Mouse (Mus musculus) CH12.LX (cell line): ENCODE measurements at regions not wholly inside any gene's neighbourhood (a gene's known extent, or its start where the extent isn't known, plus 50 kb on each side); places are given as distances from the start of the nearest gene placed in this dataset.

ENCODE experiments used
- DNase-seq: peaks from one replicate; pipeline ENCODE4 v3.0.0-alpha.2; 2013; ENCODE audit errors: extremely low read depth
- H3K27ac ChIP-seq: 2 replicates; pipeline ENCODE4 v1.5.1; 2012; ENCODE audit warnings: low read depth, mild to moderate bottlenecking, control low read depth, moderate library complexity; ENCODE audit not compliant: insufficient read depth
- H3K27me3 ChIP-seq: replicated peaks from 2 replicates; pipeline ENCODE3; 2012; ENCODE audit warnings: inconsistent platforms
- H3K36me3 ChIP-seq, 2 experiments: replicated peaks in 1 of 2; 2 replicates each; pipeline versions ENCODE3 to v1.6.1; 2012; ENCODE audit warnings: inconsistent platforms in 1 of 2, low read length in 1 of 2, mild to moderate bottlenecking in 1 of 2, mixed read lengths in 1 of 2, moderate library complexity in 1 of 2; ENCODE audit not compliant: control insufficient read depth in 1 of 2, insufficient read depth in 1 of 2
- H3K4me1 ChIP-seq, 2 experiments: 2 replicates each; pipeline ENCODE4 v1.6.1; 2012; ENCODE audit warnings: inconsistent platforms in 1 of 2, moderate library complexity in 1 of 2; ENCODE audit not compliant: insufficient read depth in 2 of 2, control insufficient read depth in 1 of 2
- H3K4me2 ChIP-seq: 2 replicates; pipeline ENCODE4 v1.6.1; 2012; ENCODE audit warnings: low read depth, mild to moderate bottlenecking, control low read depth; ENCODE audit not compliant: poor library complexity, insufficient read depth, severe bottlenecking
- H3K4me3 ChIP-seq, 3 experiments: fragments of 150-350 bp in 1 of 3; sonication (generic) in 1 of 3; replicated peaks in 1 of 3; 2 replicates each; pipeline versions ENCODE3 to v1.5.1; 2011 to 2012; ENCODE audit warnings: low read depth in 2 of 3, low read length in 2 of 3, mild to moderate bottlenecking in 2 of 3, moderate library complexity in 2 of 3, control low read depth in 1 of 3, improper control_type of control experiment in 1 of 3, inconsistent platforms in 1 of 3, mixed read lengths in 1 of 3; ENCODE audit not compliant: poor library complexity in 1 of 3
- H3K79me2 ChIP-seq: replicated peaks from 2 replicates; pipeline ENCODE4 v1.6.1; 2012; ENCODE audit warnings: mild to moderate bottlenecking, moderate library complexity; ENCODE audit not compliant: control insufficient read depth, poor library complexity, insufficient read depth, severe bottlenecking; ENCODE audit errors: extremely low read depth
- H3K9ac ChIP-seq: 2 replicates; pipeline ENCODE4 v1.6.1; 2012; ENCODE audit warnings: low read depth, mild to moderate bottlenecking, control low read depth, moderate library complexity; ENCODE audit not compliant: insufficient read depth
- H3K9me3 ChIP-seq: replicated peaks from 2 replicates; pipeline ENCODE3; 2012; ENCODE audit warnings: low read length, inconsistent platforms, mixed read lengths
- CHD1 ChIP-seq: IDR thresholded peaks from 2 replicates; pipeline ENCODE4 v1.6.1; 2012; ENCODE audit warnings: low read depth, low read length, improper control_type of control experiment, inconsistent platforms
- CHD2 ChIP-seq: IDR thresholded peaks from 2 replicates; pipeline ENCODE4 v1.6.1; 2011; ENCODE audit warnings: low read length, improper control_type of control experiment
- E2F4 ChIP-seq: IDR thresholded peaks from 2 replicates; pipeline ENCODE4 v1.6.1; 2011; ENCODE audit warnings: low read depth, low read length, improper control_type of control experiment; ENCODE audit not compliant: insufficient replicate concordance
- ETS1 ChIP-seq: conservative IDR thresholded peaks from 2 replicates; pipeline ENCODE4 v1.6.1; 2012; ENCODE audit warnings: low read depth, mild to moderate bottlenecking, inconsistent platforms, low read length, improper control_type of control experiment, moderate library complexity
- GABPA ChIP-seq: IDR thresholded peaks from 2 replicates; pipeline ENCODE4 v1.6.1; 2012; ENCODE audit warnings: low read depth, low read length, improper control_type of control experiment, inconsistent platforms; ENCODE audit not compliant: insufficient replicate concordance
- HCFC1 ChIP-seq: IDR thresholded peaks from 2 replicates; pipeline ENCODE4 v1.6.1; 2012; ENCODE audit warnings: low read depth, mild to moderate bottlenecking, inconsistent platforms, low read length, improper control_type of control experiment
- IRF4 ChIP-seq: IDR thresholded peaks from 2 replicates; pipeline ENCODE4 v1.6.1; 2014; ENCODE audit warnings: low read depth, mild to moderate bottlenecking, inconsistent platforms, low read length, improper control_type of control experiment
- JUN ChIP-seq: IDR thresholded peaks from 2 replicates; pipeline ENCODE4 v1.6.1; 2011; ENCODE audit warnings: low read depth, mild to moderate bottlenecking, low read length, improper control_type of control experiment, moderate library complexity; ENCODE audit not compliant: insufficient read depth
- KAT2A ChIP-seq: IDR thresholded peaks from 2 replicates; pipeline ENCODE4 v1.6.1; 2012; ENCODE audit warnings: low read length, improper control_type of control experiment, inconsistent platforms; ENCODE audit not compliant: insufficient replicate concordance
- MAX ChIP-seq: IDR thresholded peaks from 2 replicates; pipeline ENCODE4 v1.6.1; 2011; ENCODE audit warnings: low read length, improper control_type of control experiment
- MEF2A ChIP-seq: IDR thresholded peaks from 2 replicates; pipeline ENCODE4 v1.6.1; 2014; ENCODE audit warnings: low read depth, mild to moderate bottlenecking, inconsistent platforms, low read length, improper control_type of control experiment, borderline replicate concordance
- MXI1 ChIP-seq: IDR thresholded peaks from 2 replicates; pipeline ENCODE4 v1.6.1; 2011; ENCODE audit warnings: mild to moderate bottlenecking, low read depth, low read length, improper control_type of control experiment
- NRF1 ChIP-seq: IDR thresholded peaks from 2 replicates; pipeline ENCODE4 v1.6.1; 2014; ENCODE audit warnings: low read depth, mild to moderate bottlenecking, inconsistent platforms, low read length, improper control_type of control experiment, moderate library complexity
- PAX5 ChIP-seq: IDR thresholded peaks from 2 replicates; pipeline ENCODE4 v1.6.1; 2012; ENCODE audit warnings: low read length, inconsistent platforms, mixed read lengths
- POLR2A ChIP-seq: IDR thresholded peaks from 2 replicates; pipeline ENCODE4 v1.6.1; 2011; ENCODE audit warnings: low read depth, mild to moderate bottlenecking, improper control_type of control experiment, low read length
- POLR2AphosphoS2 ChIP-seq: IDR thresholded peaks from 2 replicates; pipeline ENCODE4 v1.6.1; 2011; ENCODE audit warnings: low read depth, low read length, improper control_type of control experiment
- RCOR1 ChIP-seq: conservative IDR thresholded peaks from 2 replicates; pipeline ENCODE4 v1.6.1; 2012; ENCODE audit warnings: low read depth, mild to moderate bottlenecking, inconsistent platforms, low read length, improper control_type of control experiment
- SIN3A ChIP-seq: IDR thresholded peaks from 2 replicates; pipeline ENCODE4 v1.6.1; 2012; ENCODE audit warnings: low read length, improper control_type of control experiment, inconsistent platforms
- TBP ChIP-seq: conservative IDR thresholded peaks from 2 replicates; pipeline ENCODE4 v1.6.1; 2011; ENCODE audit warnings: low read depth, low read length, improper control_type of control experiment
- TCF12 ChIP-seq: IDR thresholded peaks from 2 replicates; pipeline ENCODE4 v1.6.1; 2014; ENCODE audit warnings: low read depth, mild to moderate bottlenecking, inconsistent platforms, low read length, improper control_type of control experiment
- UBTF ChIP-seq: IDR thresholded peaks from 2 replicates; pipeline ENCODE4 v1.6.1; 2012; ENCODE audit warnings: low read depth, mild to moderate bottlenecking, inconsistent platforms, low read length, improper control_type of control experiment, moderate library complexity
- USF1 ChIP-seq: IDR thresholded peaks from 2 replicates; pipeline ENCODE4 v1.6.1; 2014; ENCODE audit warnings: low read depth, mild to moderate bottlenecking, inconsistent platforms, low read length, improper control_type of control experiment
- USF2 ChIP-seq: conservative IDR thresholded peaks from 2 replicates; pipeline ENCODE4 v1.6.1; 2011; ENCODE audit warnings: low read depth, low read length, improper control_type of control experiment
- ZC3H11A ChIP-seq: IDR thresholded peaks from 2 replicates; pipeline ENCODE4 v1.6.1; 2012; ENCODE audit warnings: low read depth, mild to moderate bottlenecking, inconsistent platforms, low read length, improper control_type of control experiment
- ZKSCAN1 ChIP-seq: IDR thresholded peaks from 2 replicates; pipeline ENCODE4 v1.6.1; 2012; ENCODE audit warnings: low read depth, inconsistent platforms, low read length, improper control_type of control experiment, borderline replicate concordance
- ZMIZ1 ChIP-seq: IDR thresholded peaks from 2 replicates; pipeline ENCODE4 v1.6.1; 2012; ENCODE audit warnings: low read depth, mild to moderate bottlenecking, inconsistent platforms, low read length, improper control_type of control experiment
- ZNF384 ChIP-seq: IDR thresholded peaks from 2 replicates; pipeline ENCODE4 v1.6.1; 2012; ENCODE audit warnings: low read depth, low read length, improper control_type of control experiment, inconsistent platforms
- dilution Hi-C: fragments of 300-500 bp; cut with MboI; formaldehyde crosslinking; loops from 2 replicates; pipeline ENCODE4 v1.14.3; 2020; ENCODE audit warnings: low sequenced_read_pairs; ENCODE audit not compliant: extremely low pct_unique_long_range_greater_than_20kb, extremely low pct_ligation_motif_present
- in situ Hi-C: fragments of 300-500 bp; cut with MboI; formaldehyde crosslinking; loops from 3 replicates; pipeline ENCODE4 v1.14.3; 2019; ENCODE audit warnings: low sequenced_read_pairs, low pct_ligation_motif_present, low pct_unique_long_range_greater_than_20kb, mixed read lengths

- Histone ChIP-seq H3K27ac (no peak overlapping the region), H3K79me2 (no peaks in the 10 kb centered on the region), H3K36me3 (no peaks in the 10 kb centered on the region), H3K4me1 (no peaks in the 10 kb centered on the region), H3K4me2 (no peak overlapping the region), H3K9ac (no peak overlapping the region), H3K27me3 (no peaks in the 10 kb centered on the region), H3K4me3 (no peak overlapping the region), H3K9me3 (peaks cover 15% of the 10 kb centered on the region)
- no peak for DNase-seq
- TF ChIP-seq HCFC1 (no peak), RCOR1 (no peak), NRF1 (no peak), ZMIZ1 (no peak), ZNF384 (no peak), MAX (no peak), GABPA (no peak), USF1 (no peak), POLR2AphosphoS2 (no peak), KAT2A (no peak), IRF4 (no peak), TCF12 (no peak), USF2 (no peak)
- in situ Hi-C loops: no loop called here
- dilution Hi-C loops: no loop called here
Measured at GRCm38 (mm10) chr13:59386935-59387540, 198.0 kb downstream of the Agtpbp1 start.

GRCm38 (mm10) chr13:59385824-59386223, 199.2 kb downstream of the Agtpbp1 start:
- Histone ChIP-seq H3K9me3 (peaks cover 16% of the 10 kb centered on the region), H3K4me3 (no peak overlapping the region), H3K79me2 (no peaks in the 10 kb centered on the region), H3K27ac (no peak overlapping the region), H3K36me3 (no peaks in the 10 kb centered on the region), H3K4me2 (no peak overlapping the region), H3K27me3 (no peaks in the 10 kb centered on the region), H3K4me1 (no peaks in the 10 kb centered on the region), H3K9ac (no peak overlapping the region)
- TF ChIP-seq JUN: no peak
- TF ChIP-seq MAX: no peak
- TF ChIP-seq CHD1: no peak
- no peak for TF ChIP-seq CHD2
- TF ChIP-seq USF2: no peak
- no peak for TF ChIP-seq PAX5
- TF ChIP-seq ZC3H11A: no peak
- TF ChIP-seq MEF2A: no peak
- TF ChIP-seq SIN3A: no peak
- no peak for TF ChIP-seq E2F4
- TF ChIP-seq POLR2AphosphoS2: no peak
- TF ChIP-seq TCF12: no peak
- no peak for TF ChIP-seq NRF1
- no peak for TF ChIP-seq POLR2A
- TF ChIP-seq GABPA: no peak
- no peak for TF ChIP-seq UBTF
- no peak for TF ChIP-seq TBP
- TF ChIP-seq ETS1: no peak
- TF ChIP-seq ZKSCAN1: no peak
- TF ChIP-seq MXI1: no peak
- no peak for DNase-seq
- dilution Hi-C loops (no loop called here), in situ Hi-C loops (no loop called here)
